Mouse (Mus musculus): Measurements from ENCODE around the gene Flot2.

Gene Flot2

DNA sequence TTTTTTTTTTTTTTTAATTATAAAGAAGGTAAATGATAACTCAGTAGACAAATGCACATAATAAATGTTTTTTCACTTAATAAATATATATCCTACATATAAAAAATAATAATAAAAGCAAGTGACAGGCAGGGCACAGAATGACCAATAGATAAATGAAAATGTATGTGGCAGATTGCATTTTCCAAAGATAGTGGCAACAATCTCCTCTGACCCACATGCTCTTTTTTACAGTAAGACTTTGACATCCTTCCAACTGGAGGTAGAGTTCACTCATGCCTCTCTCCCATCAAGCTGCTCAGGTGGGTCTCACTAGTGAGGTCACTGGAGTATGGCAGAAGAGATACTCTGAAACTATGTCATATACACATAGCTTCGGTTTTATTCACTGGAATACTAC is 24.8 kb downstream of the Flot2 start:
- no peak for DNase-seq (ENCODE audit: low spot score)

DNA sequence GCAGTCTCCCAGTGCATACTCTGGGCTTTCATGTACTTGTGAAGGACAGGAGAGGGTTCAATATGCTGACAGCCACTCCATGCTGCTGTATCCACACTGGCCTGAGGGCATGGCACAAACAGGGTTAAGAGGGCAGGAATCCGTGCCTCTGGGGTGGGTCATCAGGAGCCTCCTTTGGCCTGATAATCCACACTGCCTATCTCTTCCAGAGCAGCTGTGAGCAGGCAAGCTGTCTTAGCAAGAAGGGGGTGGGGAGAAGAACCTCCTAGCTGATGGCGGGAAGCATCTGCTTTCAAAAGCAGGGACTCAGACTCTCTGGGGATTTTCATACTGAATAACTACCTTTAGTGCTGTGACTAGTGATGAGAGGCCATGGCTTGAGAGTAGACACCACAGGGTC is 28.2 kb downstream of the Flot2 start:
- no peak for DNase-seq (ENCODE audit: low spot score)

GRCm38 (mm10) chr11:78066641-78067040 is 28.9 kb downstream of the Flot2 start:
- no peak for DNase-seq (ENCODE audit: low spot score)

DNA sequence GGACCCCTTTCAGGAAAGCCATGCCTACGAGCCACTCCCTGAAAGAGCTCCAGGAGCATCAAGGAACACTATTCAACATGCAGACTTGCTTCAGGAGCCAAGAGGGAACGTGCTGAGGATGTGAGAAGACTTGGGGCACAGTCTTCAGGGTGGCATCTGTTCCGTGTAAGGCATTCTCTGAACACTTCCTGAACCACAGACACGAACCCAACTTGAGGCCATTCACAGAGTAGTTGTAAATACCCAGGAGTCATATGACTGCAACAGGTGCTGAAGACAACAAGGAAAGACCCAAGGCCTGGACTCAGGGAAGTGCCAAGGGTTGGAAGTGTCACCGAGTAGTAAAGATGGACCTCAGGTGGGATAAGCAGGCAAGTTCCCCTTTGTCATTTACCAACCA is 29.8 kb downstream of the Flot2 start:
- no peak for DNase-seq (ENCODE audit: low spot score)

- DNase-seq (ENCODE audit: low spot score) = no peak
Observed at GRCm38 (mm10) chr11:78069130-78069529, 31.4 kb downstream of the Flot2 start.

- DNase-seq (ENCODE audit: low spot score) = no peak
Observed at GRCm38 (mm10) chr11:78069646-78070045, 31.9 kb downstream of the Flot2 start.

DNA sequence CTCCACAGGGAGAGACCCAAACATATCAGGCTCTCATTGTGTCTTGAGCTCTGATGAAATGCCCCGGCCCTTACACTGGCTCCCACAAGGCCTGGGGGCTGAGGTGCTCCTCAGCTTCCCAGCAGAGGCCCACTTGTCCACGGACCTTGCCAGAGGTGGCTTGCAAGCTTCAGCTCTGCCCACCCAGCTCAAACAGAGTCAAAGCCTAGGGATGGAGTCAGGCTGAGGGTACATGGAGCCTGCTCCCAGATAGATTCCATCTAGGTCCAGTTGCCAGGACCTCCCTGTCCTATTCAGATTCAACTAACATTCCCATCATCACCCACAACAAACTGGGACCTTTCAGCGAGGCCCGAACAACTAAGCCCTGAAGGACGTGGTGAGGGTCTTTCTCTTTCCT is 34.2 kb downstream of the Flot2 start:
- no peak for DNase-seq (ENCODE audit: low spot score)

- no peak for DNase-seq (ENCODE audit: low spot score)
Observed at GRCm38 (mm10) chr11:78072425-78073130, 34.8 kb downstream of the Flot2 start.

DNA sequence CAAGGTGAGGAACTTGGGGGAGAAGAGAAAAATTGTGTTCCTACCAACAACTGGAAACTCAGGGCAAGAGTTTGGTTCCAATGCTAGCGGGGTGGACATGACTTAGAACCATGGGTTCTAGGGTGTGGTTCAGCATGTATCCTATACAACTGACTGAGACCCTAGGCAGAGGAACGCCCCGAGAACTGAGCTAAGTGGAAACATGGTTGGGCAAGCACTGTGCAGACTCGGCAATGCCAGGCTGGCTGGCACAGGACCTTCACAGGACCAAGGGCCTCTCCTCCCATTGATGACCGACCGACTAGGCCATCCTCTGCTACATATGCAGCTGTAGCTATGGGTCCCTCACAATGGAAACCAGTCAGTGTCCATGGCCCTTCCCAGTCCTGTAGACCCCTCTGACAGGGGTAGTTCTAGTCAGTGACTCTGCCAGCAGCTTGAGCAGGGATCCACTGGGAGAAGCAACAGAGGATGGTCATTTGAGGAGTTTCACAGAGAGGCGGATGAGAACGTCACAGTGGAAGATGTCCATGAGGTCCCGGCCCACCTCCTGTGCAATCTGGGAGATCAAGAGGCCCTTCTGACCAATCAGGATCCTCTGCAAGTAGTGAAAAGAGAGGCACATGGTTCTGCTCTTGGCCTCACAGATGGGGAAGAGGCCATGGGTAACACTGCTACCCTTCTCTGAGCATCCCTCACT is 36.0 kb downstream of the Flot2 start:
- no peak for DNase-seq (ENCODE audit: low spot score)

DNA sequence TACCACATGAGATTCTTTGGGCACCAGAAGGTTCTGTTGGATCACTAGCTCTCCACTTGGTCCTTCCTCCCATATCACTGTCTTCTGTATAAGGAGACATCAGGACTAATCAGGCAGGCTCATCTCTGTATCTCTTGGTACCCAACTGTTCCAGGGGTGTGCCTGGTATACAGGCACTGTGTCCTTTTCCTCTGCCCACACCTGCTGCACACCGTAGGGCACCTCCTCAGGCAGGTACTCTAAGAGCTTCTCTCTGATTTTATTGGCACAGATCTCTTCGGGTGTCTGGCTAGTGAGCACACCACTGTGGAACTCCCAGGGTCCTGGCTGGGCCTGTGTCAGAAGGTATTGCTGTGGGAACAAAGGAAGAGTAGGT is 36.5 kb downstream of the Flot2 start:
- no peak for DNase-seq (ENCODE audit: low spot score)

GRCm38 (mm10) chr11:78074666-78075065 is 36.9 kb downstream of the Flot2 start:
- DNase-seq (ENCODE audit: low spot score) = no peak

DNA sequence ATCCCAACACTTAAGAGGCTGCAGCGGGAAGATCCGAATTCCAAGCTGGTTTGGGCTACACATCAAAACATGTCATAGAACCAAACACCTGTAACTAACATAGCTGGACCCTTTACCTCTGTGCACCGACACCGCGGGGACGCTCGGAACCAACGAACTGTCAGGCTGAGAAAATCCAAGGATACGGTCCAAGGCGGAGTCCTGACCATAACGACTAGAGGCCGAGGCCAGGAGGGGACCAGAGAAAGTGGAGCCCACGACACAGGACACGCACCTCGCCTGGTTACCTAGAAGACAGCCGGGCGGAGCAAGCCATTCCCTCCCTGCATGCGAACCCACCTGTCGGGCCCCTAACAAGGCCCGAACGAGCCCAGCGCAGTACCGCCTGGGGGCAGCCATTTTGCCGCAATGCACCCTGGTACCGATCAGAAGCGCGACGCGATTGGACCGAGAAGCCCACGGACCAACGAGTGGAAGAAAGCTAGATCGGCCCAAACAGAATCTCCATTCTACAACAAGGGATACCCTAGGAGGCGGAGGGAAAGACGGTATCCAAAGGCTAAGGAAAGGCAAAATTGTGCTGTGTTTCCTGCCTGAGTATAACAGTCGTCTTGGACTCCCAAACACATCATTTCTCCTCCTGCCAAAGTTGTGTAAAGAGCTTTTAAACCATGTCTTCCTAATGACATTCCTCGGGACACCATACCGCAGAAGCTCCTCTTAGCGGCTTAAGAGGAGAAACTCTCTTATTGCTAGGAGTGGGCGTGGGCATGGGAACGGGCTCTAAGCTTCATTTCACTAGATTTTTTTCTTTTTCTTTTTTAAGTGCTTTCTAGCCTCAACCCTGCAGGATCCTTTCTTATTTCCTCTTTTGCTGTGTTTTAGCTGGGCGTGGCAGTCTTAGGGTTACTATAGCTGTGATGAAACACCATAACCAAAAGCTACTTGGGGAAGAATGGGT is 42.5 kb downstream of the Flot2 start, which contains the start of gene Eral1:
Gene Eral1, minus strand, starts transcription at position 423 of the 961 bp plus-strand sequence.
- DNase-seq (ENCODE audit: low spot score) = peak; percentile 74

- DNase-seq (ENCODE audit: low spot score) = no peak
Observed at GRCm38 (mm10) chr11:78083595-78083994, 45.9 kb downstream of the Flot2 start.

GRCm38 (mm10) chr11:78086925-78087479 is 49.3 kb downstream of the Flot2 start:
- no peak for DNase-seq (ENCODE audit: low spot score)

GRCm38 (mm10) chr11:78087756-78088281 is 50.1 kb downstream of the Flot2 start:
- no peak for DNase-seq (ENCODE audit: low spot score)

- DNase-seq (ENCODE audit: low spot score) = no peak
Observed at GRCm38 (mm10) chr11:78094137-78094503, 56.4 kb downstream of the Flot2 start.

DNA sequence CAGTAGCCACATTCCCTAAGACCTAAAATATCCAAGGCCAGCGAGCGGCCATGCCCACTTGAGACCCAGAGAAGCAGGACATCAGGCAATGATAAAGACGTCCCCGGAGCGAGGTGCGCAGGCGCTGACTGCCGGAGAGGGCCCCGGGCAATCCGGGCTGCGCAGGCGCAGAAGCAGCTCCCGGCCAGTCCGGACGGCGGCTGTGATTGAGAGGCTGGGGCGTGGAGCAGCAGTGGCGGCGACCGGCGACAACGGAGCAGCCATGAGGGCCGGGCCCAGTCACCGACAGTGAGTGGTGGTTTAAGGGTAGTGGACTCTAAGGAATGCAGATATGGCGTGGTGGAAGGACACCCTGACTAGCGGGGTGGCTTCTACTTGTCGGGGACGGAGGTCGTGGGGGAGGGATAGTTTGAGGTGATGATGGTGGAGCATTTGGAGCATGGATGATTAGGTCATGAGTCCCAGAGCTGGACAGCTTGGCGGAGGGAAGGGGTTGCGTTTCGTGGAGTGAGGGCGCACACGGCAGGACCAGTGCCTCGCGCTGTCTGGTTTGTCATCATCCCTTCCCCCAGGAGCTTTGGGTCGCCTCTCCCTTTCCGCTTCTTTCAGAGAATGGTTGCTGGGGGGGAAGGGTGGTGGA is 56.9 kb downstream of the Flot2 start, which contains the start of gene Fam222b:
Gene Fam222b, plus strand, starts transcription at position 157 of the 640 bp plus-strand sequence.
- DNase-seq (ENCODE audit: low spot score) = peak; percentile 91

GRCm38 (mm10) chr11:78095144-78095516 is 57.4 kb downstream of the Flot2 start:
- no peak for DNase-seq (ENCODE audit: low spot score)

DNA sequence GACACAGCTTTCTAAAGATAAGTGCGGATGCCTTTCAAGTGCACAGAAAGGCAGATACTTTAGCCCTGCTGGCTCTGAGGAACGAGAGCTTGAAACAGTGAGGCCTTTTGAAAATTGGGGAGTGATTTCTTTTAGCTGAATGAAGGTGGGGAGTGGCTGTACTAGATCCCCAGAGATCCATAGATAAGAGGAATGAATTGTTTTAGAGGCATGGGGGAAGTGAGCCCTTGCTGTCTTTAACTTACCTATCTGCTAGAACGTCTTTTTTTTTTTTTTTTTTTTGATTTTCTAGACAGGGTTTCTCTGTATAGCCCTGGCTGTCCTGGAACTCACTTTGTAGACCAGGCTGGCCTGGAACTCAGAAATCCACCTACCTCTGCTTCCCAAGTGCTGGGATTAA is 59.3 kb downstream of the Flot2 start:
- no peak for DNase-seq (ENCODE audit: low spot score)

GRCm38 (mm10) chr11:78100746-78101145 is 63.0 kb downstream of the Flot2 start:
- no peak for DNase-seq (ENCODE audit: low spot score)

GRCm38 (mm10) chr11:78102142-78102541 is 64.4 kb downstream of the Flot2 start:
- no peak for DNase-seq (ENCODE audit: low spot score)
